Mouse (Mus musculus) midbrain, embryonic 16.5 days (tissue): ENCODE results near the gene Lbh. TPM values are rescaled to one million over a fixed set of nuclear protein-coding genes. Genes with fewer than 3 reads are reported as not detected.

Experiments
- ATAC-seq: fragments of 200-750 bp; cut with Nextera tagmentation; 2 replicates; pipeline ENCODE4 v1.8.0; 2017; ENCODE audit warnings: moderate TSS enrichment
- H3K27ac ChIP-seq: fragments of 300-500 bp; sonication (generic); 2 replicates; pipeline ENCODE4 v1.5.1; 2014; ENCODE audit warnings: mild to moderate bottlenecking, low read length, mixed read lengths
- H3K27me3 ChIP-seq: fragments of 300-500 bp; sonication (generic); 2 replicates; pipeline ENCODE4 v1.6.1; 2014; ENCODE audit warnings: low read depth, low read length, mixed read lengths; ENCODE audit not compliant: control insufficient read depth, insufficient read depth
- H3K36me3 ChIP-seq: fragments of 300-500 bp; sonication (generic); 2 replicates; pipeline ENCODE4 v1.6.1; 2014; ENCODE audit warnings: mild to moderate bottlenecking, low read length, moderate library complexity, mixed read lengths; ENCODE audit not compliant: control insufficient read depth, insufficient read depth
- H3K4me1 ChIP-seq: fragments of 300-500 bp; sonication (generic); 2 replicates; pipeline ENCODE4 v1.6.1; 2014; ENCODE audit warnings: mild to moderate bottlenecking, low read length, mixed read lengths; ENCODE audit not compliant: control insufficient read depth, insufficient read depth
- H3K4me2 ChIP-seq: fragments of 300-500 bp; sonication (generic); 2 replicates; pipeline ENCODE4 v1.6.1; 2014; ENCODE audit warnings: mild to moderate bottlenecking, low read length, mixed read lengths
- H3K4me3 ChIP-seq: fragments of 300-500 bp; sonication (generic); 2 replicates; pipeline ENCODE4 v1.5.1; 2014; ENCODE audit warnings: low read depth, mild to moderate bottlenecking, low read length, moderate library complexity, mixed read lengths
- H3K9ac ChIP-seq: fragments of 300-500 bp; sonication (generic); 2 replicates; pipeline ENCODE4 v1.6.1; 2014; ENCODE audit warnings: low read depth, low read length, mixed read lengths
- H3K9me3 ChIP-seq: fragments of 300-500 bp; sonication (generic); replicated peaks from 2 replicates; pipeline ENCODE4 v1.6.1; 2014; ENCODE audit warnings: mild to moderate bottlenecking, low read length, mixed read lengths; ENCODE audit not compliant: control insufficient read depth, poor library complexity, severe bottlenecking
- WGBS: fragments of 180-500 bp; shearing (Covaris S2); extraction: QIAGEN DNeasy Blood & Tissue Kit; methylation state at CpG from one replicate; pipeline ENCODE4 v1.1.7; 2014; 5-methylcytosine and 5-hydroxymethylcytosine counted together
- polyA plus RNA-seq: library from polyadenylated mRNA; unstranded; fragments of >200 nt; fragmentation: Nextera tagmentation; extraction: Ambion mirVana; gene quantifications from 2 replicates; pipeline ENCODE4 v1.2.1, GENCODE M21; 2015

Lbh gene
- polyA plus RNA-seq, result 4.0 and 5.5 TPM in 2 replicates

DNA sequence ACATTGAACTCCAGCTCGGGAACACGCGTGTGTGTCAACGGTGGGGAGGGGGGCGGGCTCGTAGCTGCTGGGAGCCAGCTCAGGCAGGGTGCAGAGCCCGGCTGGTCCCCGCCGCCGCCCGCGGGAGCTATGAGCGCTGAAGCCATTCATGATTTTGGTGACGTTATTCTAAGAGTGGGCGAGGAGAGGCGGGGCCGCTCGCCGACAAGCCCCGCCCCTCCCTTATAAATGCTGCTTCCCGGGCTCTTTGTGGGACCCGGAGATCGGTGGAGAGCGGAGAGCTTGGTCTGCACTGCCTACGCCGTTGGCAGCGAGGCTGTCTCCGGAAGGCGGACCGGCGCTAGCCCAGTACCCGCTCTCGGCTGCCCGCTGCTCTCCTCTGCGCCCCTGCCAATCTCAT lies at the start of gene Lbh:
Lbh (plus strand) TSS at position 253 of the 400 bp plus-strand sequence.
- H3K4me3 ChIP-seq, result peak within 1 kb of the TSS; percentile 80
- under 1% methylated on average over 35 of the region's 35 CpGs for WGBS
- peak; percentile 94 for ATAC-seq
- peak within 1 kb of the TSS; percentile 98 for H3K27ac ChIP-seq
- no peaks in the 10 kb centered on the region for H3K9me3 ChIP-seq
- H3K27me3 ChIP-seq, result no peaks in the 10 kb centered on the region
- peaks cover 36% of the 10 kb centered on the region for H3K4me1 ChIP-seq
- H3K4me2 ChIP-seq, result peak within 1 kb of the TSS; percentile 91
- H3K9ac ChIP-seq, result peak within 1 kb of the TSS; percentile 98
- H3K36me3 ChIP-seq, result no peaks in the 10 kb centered on the region

DNA sequence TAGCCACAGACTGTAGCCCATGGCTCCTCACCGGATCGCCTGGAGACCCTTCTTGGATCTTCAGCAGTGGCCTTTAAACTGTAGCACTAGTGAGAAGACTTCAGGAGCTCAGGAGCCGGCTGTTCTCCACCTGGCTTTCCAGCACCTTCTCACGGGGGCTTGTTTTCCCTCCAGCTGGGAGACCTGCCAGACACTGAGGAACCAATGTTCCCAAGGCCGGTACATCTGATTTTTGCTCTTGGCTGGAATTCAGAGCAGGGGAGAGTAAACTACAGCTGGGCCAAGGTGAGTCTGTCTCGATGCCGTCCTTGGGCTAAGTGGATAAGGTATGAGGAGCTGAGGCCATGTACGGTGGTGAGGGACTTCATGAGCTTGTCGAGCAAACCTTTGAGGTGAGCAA lies 39.1 kb upstream of the Lbh start:
- ATAC-seq, result no peak
- Histone ChIP-seq H3K4me3 (no peak overlapping the region), H3K27me3 (no peaks in the 10 kb centered on the region), H3K9ac (no peak overlapping the region), H3K9me3 (no peaks in the 10 kb centered on the region), H3K27ac (no peak overlapping the region), H3K36me3 (no peaks in the 10 kb centered on the region), H3K4me2 (no peak overlapping the region), H3K4me1 (no peaks in the 10 kb centered on the region)
- WGBS, result 96% methylated on average over 9 of the region's 9 CpGs

DNA sequence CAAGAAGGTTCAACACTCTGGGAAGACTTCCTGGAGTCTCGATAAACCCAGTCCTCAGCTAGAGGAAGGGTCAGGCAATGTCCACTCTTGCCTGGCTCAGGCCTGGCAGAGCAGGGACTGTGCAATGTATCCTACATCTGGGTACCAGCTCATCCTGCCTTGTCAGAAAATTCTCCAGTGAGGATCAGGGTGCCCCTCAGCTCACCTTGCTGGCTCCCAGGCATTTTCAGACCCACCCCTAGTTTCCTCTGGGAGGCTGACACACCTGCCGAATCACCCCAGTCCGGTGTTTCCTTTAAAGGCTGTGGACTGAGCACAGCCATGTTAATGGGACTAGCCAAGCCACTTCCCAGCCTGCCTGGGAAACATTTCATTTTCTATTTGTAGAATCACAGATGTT lies 37.9 kb upstream of the Lbh start:
- no peaks in the 10 kb centered on the region for H3K27me3 ChIP-seq
- no peak overlapping the region for H3K27ac ChIP-seq
- 86% methylated on average over 3 of the region's 3 CpGs for WGBS
- H3K4me3 ChIP-seq, result no peak overlapping the region
- H3K4me2 ChIP-seq, result no peak overlapping the region
- no peak overlapping the region for H3K9ac ChIP-seq
- H3K36me3 ChIP-seq, result no peaks in the 10 kb centered on the region
- no peaks in the 10 kb centered on the region for H3K4me1 ChIP-seq
- no peak for ATAC-seq
- no peaks in the 10 kb centered on the region for H3K9me3 ChIP-seq

DNA sequence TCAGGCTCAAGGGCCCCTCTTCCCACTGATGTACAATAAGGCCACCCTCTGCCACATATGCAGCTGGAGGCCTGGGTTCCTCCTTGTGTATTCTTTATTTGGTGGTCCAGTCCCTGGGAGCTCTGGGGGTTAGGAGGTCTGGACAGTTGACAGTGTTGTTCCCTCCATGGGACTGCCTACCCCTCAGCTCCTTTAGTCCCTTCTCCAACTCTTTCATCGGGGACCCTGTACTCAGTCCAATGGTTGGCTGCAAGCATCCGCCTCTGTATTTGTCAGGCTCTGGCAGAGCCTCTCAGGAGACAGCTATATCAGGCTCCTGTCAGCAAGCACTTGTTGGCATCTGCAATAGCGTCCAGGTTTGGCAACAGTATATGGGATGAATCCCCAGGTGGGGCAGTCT lies 37.1 kb upstream of the Lbh start:
- H3K36me3 ChIP-seq, result no peaks in the 10 kb centered on the region
- H3K9ac ChIP-seq, result no peak overlapping the region
- H3K27ac ChIP-seq, result no peak overlapping the region
- H3K27me3 ChIP-seq, result no peaks in the 10 kb centered on the region
- no peak for ATAC-seq
- H3K4me1 ChIP-seq, result no peaks in the 10 kb centered on the region
- no peak overlapping the region for H3K4me3 ChIP-seq
- no peak overlapping the region for H3K4me2 ChIP-seq
- no peaks in the 10 kb centered on the region for H3K9me3 ChIP-seq
- WGBS, result 83% methylated on average over 3 of the region's 3 CpGs

DNA sequence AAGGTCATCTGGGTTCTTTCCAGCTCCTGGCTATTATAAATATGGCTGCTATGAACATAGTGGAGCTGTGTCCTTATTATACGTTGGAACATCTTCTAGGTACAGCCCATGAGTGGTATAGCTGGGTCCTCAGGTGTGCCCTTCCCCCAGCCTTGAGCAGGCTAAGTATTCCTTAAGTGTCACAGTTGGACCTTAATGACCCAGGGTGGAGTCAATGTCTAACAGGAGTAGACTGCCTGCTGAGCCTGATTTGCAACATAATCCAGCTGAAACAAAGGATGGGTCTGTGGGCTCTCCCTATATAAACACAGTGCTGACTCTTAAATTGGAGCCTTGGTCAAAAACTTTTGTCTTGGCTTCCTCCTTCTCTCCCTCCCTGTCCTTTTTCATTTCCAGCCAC lies 36.3 kb upstream of the Lbh start:
- ATAC-seq, result no peak
- Histone ChIP-seq H3K4me1 (no peaks in the 10 kb centered on the region), H3K9ac (no peak overlapping the region), H3K9me3 (no peaks in the 10 kb centered on the region), H3K4me2 (no peak overlapping the region), H3K36me3 (no peaks in the 10 kb centered on the region), H3K4me3 (no peak overlapping the region), H3K27me3 (no peaks in the 10 kb centered on the region), H3K27ac (no peak overlapping the region)
- 56% methylated on average over 1 of the region's 1 CpGs for WGBS

DNA sequence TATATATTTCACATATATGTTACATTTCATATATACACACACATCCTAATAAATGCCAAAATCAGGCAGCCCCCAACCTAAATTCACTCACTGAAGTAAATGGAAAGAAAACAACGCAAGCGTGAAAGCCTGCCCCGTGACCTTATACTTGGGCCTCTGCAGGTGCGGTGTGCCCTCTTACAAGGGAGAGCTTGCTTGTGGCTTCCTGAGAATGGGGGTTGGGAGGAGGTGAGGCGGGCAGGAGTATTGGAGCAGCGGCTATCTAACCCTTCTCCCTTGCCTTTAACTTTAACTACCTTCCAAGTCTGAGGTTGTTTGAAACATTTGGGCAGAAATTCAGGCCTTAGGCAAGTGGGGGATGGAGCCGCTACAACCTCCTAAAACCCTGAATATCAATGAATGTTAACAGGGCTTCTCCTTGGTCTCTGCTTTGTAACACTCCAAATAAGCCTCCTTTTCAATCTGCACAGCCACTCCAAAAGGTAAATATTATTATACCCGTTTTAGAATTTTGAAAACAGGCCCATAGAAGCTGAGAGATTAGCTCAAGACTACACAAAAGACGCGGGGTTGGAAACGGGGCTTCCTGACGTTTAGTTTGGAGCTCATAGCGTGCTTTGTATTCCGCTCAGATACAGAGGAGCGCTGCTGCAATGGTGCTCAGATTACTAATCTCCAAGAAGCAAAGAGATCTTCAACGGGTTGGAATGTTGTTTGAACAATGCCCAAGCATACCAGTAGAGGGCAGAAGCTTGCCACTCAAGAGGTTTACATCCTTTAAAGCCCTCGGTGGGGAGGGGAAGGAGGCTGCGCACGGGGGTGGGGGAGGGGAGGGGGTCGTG lies 28.3 kb upstream of the Lbh start:
- no peaks in the 10 kb centered on the region for H3K9me3 ChIP-seq
- H3K27ac ChIP-seq, result peak overlapping the region; percentile 65
- 0 out of 2 replicates have a peak overlapping the region, but pooled peaks have one; percentile 35 for H3K9ac ChIP-seq
- WGBS, result 10% methylated on average over 18 of the region's 20 CpGs
- H3K4me1 ChIP-seq, result peaks cover 10% of the 10 kb centered on the region
- peak overlapping the region; percentile 37 for H3K4me2 ChIP-seq
- ATAC-seq, result peak; percentile 94
- no peaks in the 10 kb centered on the region for H3K36me3 ChIP-seq
- H3K27me3 ChIP-seq, result no peaks in the 10 kb centered on the region; the same call in 1 of the 2 replicates
- H3K4me3 ChIP-seq, result no peak overlapping the region

DNA sequence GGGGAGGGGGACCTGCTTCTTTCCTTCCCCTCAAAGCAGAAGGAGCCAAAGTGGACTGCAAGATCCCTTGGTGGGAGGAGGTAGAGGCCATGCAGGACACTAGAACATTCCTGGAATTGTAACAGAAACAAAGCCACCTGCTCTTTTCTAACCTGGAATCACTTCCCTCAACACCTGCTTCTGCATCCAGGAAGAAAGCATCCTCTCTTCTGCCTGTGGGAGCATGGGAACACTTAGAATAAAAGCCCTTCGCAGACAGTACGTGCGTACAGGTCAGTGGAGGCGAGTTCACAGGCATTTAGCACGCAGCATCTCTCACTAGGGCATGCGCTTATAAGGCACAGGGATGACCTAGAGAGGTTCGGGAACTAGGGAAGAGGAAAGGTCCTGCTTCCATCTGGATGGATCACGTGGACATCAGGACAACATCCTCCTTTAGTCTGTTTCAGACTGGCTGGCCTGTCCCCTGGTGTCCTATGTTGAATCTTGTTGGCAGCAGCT lies 27.7 kb upstream of the Lbh start:
- Histone ChIP-seq H3K4me3 (no peak overlapping the region), H3K9ac (peak overlapping the region; percentile 36; the same call in 1 of the 2 replicates), H3K36me3 (no peaks in the 10 kb centered on the region), H3K4me1 (peaks cover 10% of the 10 kb centered on the region), H3K4me2 (peak overlapping the region; percentile 37; the same call in 1 of the 2 replicates), H3K27ac (peak overlapping the region; percentile 45), H3K27me3 (no peaks in the 10 kb centered on the region; the same call in 1 of the 2 replicates), H3K9me3 (no peaks in the 10 kb centered on the region)
- peak; percentile 61 for ATAC-seq
- WGBS, result 42% methylated on average over 8 of the region's 8 CpGs

DNA sequence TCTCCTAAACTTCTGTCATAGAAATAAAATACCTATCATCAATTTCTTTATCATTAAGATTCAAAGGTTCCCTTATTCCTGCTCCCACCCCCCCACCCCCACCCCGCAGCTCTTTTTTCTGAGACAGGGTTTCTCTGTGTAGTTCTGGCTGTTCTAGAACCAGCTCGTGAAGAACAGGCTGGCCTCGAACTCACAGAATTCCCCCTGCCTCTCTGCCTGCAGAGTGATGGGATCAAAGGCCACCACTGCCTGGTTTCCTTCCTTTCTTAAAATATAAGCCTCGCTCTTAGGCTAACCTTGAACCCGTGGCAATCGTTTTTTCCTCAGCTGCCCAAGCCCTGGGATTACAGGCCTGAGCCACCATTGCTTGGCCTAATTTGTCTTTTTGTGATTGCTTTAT lies 26.5 kb upstream of the Lbh start:
- no peak overlapping the region for H3K27ac ChIP-seq
- no peaks in the 10 kb centered on the region; the same call in 1 of the 2 replicates for H3K27me3 ChIP-seq
- WGBS, result 87% methylated on average over 6 of the region's 6 CpGs

DNA sequence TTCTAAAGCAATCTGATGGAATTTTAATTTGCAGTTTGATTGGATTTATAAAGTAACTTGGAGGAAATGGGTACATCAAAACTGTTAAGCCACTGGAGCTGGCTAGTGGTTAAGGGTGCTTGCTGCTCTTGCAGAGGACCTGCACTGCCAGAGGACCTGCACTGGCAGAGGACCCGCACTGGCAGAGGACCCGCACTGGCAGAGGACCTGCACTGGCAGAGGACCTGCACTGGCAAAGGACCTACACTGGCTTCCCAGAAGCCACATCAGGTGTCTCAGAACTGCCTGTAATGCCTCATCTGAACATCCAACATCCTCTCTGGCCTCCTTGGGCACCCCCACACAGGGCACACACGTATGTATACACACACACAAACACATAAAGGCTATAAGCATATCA lies 22.6 kb upstream of the Lbh start:
- H3K4me2 ChIP-seq, result no peak overlapping the region
- H3K4me3 ChIP-seq, result no peak overlapping the region
- H3K9me3 ChIP-seq, result no peaks in the 10 kb centered on the region
- H3K27ac ChIP-seq, result no peak overlapping the region
- H3K36me3 ChIP-seq, result no peaks in the 10 kb centered on the region
- no peak for ATAC-seq
- H3K9ac ChIP-seq, result no peak overlapping the region
- peaks cover under 1% of the 10 kb centered on the region; the same call in 1 of the 2 replicates for H3K4me1 ChIP-seq
- WGBS, result 86% methylated on average over 3 of the region's 3 CpGs
- no peaks in the 10 kb centered on the region for H3K27me3 ChIP-seq

More for the DNA sequence above, 26.5 kb upstream of the Lbh start:
- no peak overlapping the region for H3K4me2 ChIP-seq
- no peak overlapping the region for H3K9ac ChIP-seq
- ATAC-seq, result no peak
- H3K4me3 ChIP-seq, result no peak overlapping the region
- no peaks in the 10 kb centered on the region for H3K9me3 ChIP-seq
- no peaks in the 10 kb centered on the region for H3K36me3 ChIP-seq
- H3K4me1 ChIP-seq, result peaks cover 10% of the 10 kb centered on the region
